Mouse (Mus musculus) embryonic facial prominence, embryonic 14.5 days (tissue): ENCODE data around the gene Rbp1. TPM values are rescaled to one million over a fixed set of nuclear protein-coding genes. Genes with fewer than 3 reads are reported as not detected.

Source experiments
- ATAC-seq: fragments of 200-750 bp; cut with Nextera tagmentation; 2 replicates; pipeline ENCODE4 v1.8.0; 2017; ENCODE audit warnings: low read depth, moderate number of reproducible peaks, moderate TSS enrichment
- DNase-seq: peaks from one replicate; pipeline ENCODE4 v3.0.0-alpha.2; 2015; ENCODE audit warnings: low spot score
- H3K27ac ChIP-seq: fragments of 300-500 bp; sonication (generic); replicated peaks from 2 replicates; pipeline ENCODE4 v1.5.1; 2014; ENCODE audit warnings: low read depth, mild to moderate bottlenecking, low read length, moderate library complexity
- H3K27me3 ChIP-seq: fragments of 300-500 bp; sonication (generic); replicated peaks from 2 replicates; pipeline ENCODE4 v1.6.1; 2014; ENCODE audit warnings: low read length; ENCODE audit not compliant: control insufficient read depth, insufficient read depth
- H3K36me3 ChIP-seq: fragments of 300-500 bp; sonication (generic); 2 replicates; pipeline ENCODE4 v1.6.1; 2014; ENCODE audit warnings: low read length, mixed read lengths; ENCODE audit not compliant: control insufficient read depth, insufficient read depth
- H3K4me1 ChIP-seq: fragments of 300-500 bp; sonication (generic); 2 replicates; pipeline ENCODE4 v1.6.1; 2014; ENCODE audit warnings: antibody characterized with exemption, low read length; ENCODE audit not compliant: control insufficient read depth, insufficient read depth
- H3K4me2 ChIP-seq: fragments of 300-500 bp; sonication (generic); 2 replicates; pipeline ENCODE4 v1.6.1; 2014; ENCODE audit warnings: low read depth, mild to moderate bottlenecking, low read length, moderate library complexity, mixed read lengths
- H3K4me3 ChIP-seq: fragments of 300-500 bp; sonication (generic); 2 replicates; pipeline ENCODE4 v1.5.1; 2014; ENCODE audit warnings: low read depth, mild to moderate bottlenecking, low read length
- H3K9ac ChIP-seq: fragments of 300-500 bp; sonication (generic); 2 replicates; pipeline ENCODE4 v1.6.1; 2014; ENCODE audit warnings: low read depth, mild to moderate bottlenecking, low read length, moderate library complexity, mixed read lengths
- H3K9me3 ChIP-seq: fragments of 300-500 bp; sonication (generic); 2 replicates; pipeline ENCODE4 v1.6.1; 2016; ENCODE audit warnings: low read length; ENCODE audit not compliant: control insufficient read depth
- WGBS: fragments of 180-500 bp; shearing (Covaris S2); extraction: QIAGEN DNeasy Blood & Tissue Kit; methylation state at CpG from one replicate; pipeline ENCODE4 v1.1.7; 2014; 5-methylcytosine and 5-hydroxymethylcytosine counted together
- polyA plus RNA-seq: library from polyadenylated mRNA; unstranded; fragments of >200 nt; fragmentation: Nextera tagmentation; extraction: Ambion mirVana; gene quantifications from 2 replicates; pipeline ENCODE4 v1.2.1, GENCODE M21; 2014

The Rbp1 gene
- polyA plus RNA-seq, 1 experiment from 2014 or later, result 60.5 TPM

DNA sequence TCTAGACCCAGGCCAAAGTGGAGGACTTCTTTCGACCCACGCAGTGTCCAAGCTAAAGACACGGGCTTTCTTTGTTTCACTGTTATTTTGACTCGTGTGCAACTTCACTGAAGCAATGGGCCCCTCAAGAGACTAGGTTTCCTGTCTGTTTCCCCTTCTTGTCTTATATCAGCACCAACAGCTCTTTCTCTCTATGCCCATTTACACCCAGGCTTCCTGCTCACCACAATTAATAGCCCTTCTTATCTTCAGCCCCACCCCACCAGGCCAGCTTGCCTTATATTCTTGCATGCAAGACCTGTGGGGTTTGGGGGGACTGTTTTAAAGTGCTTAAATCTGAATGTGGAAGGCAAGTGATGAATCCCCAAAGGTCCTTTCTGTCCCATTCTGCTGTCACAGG lies 66.8 kb downstream of the Rbp1 start:
- H3K9ac ChIP-seq, result no peak overlapping the region
- no peaks in the 10 kb centered on the region for H3K4me1 ChIP-seq
- H3K36me3 ChIP-seq, result no peaks in the 10 kb centered on the region
- H3K4me2 ChIP-seq, result no peak overlapping the region
- H3K27ac ChIP-seq, result no peak overlapping the region
- DNase-seq, result no peak
- WGBS, result 54% methylated on average over 4 of the region's 4 CpGs
- H3K27me3 ChIP-seq, result no peaks in the 10 kb centered on the region
- no peak for ATAC-seq
- H3K9me3 ChIP-seq, result no peaks in the 10 kb centered on the region
- no peak overlapping the region for H3K4me3 ChIP-seq

DNA sequence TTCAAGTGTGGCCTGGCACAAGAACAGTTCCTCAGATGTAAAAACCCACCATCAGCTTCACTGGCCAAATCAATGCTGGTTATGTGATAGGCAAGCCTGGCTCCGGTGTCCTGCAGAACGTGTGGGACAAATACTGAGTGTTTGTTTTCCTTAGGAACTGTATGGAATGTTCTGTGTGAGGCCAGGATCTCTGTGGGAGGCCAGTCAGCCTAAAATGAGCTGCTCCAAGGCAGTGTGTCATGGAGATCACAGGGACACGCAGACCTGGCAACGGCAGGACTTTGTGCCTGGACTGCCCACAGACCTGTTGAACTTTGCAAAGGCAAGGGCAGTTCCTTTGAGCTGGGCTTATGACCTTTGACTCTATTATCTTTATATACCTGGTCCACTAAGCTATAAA lies 67.4 kb downstream of the Rbp1 start:
- H3K4me2 ChIP-seq, result no peak overlapping the region
- H3K36me3 ChIP-seq, result no peaks in the 10 kb centered on the region
- no peak overlapping the region for H3K4me3 ChIP-seq
- H3K27ac ChIP-seq, result no peak overlapping the region
- DNase-seq, result no peak
- no peak overlapping the region for H3K9ac ChIP-seq
- no peaks in the 10 kb centered on the region for H3K4me1 ChIP-seq
- H3K9me3 ChIP-seq, result no peaks in the 10 kb centered on the region
- H3K27me3 ChIP-seq, result no peaks in the 10 kb centered on the region
- WGBS, result 38% methylated on average over 4 of the region's 4 CpGs
- no peak for ATAC-seq

DNA sequence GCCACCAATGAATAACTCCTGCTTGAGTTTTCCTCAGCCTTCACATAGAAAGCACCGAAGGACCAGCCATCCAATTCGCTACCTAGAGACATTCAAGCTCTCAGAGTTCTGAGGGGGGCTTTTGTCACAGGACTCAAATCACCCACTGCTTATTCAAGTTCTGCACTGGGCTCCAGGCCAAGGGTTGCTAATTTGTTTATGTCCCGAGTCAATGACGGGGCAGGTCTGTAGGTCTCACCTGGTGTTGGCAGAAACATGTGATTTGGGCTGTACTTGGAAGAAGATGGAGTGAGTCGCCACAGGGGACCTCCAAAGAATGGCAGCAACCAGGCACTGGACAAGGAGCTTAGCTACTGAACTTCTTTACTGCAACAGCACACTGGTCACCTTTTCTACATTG lies 68.3 kb downstream of the Rbp1 start:
- no peak overlapping the region for H3K4me2 ChIP-seq
- no peak overlapping the region for H3K4me3 ChIP-seq
- H3K4me1 ChIP-seq, result no peaks in the 10 kb centered on the region
- H3K27me3 ChIP-seq, result no peaks in the 10 kb centered on the region
- no peak overlapping the region for H3K9ac ChIP-seq
- no peaks in the 10 kb centered on the region for H3K36me3 ChIP-seq
- H3K27ac ChIP-seq, result no peak overlapping the region
- ATAC-seq, result no peak
- no peak for DNase-seq
- H3K9me3 ChIP-seq, result no peaks in the 10 kb centered on the region
- WGBS, result 78% methylated on average over 5 of the region's 5 CpGs

DNA sequence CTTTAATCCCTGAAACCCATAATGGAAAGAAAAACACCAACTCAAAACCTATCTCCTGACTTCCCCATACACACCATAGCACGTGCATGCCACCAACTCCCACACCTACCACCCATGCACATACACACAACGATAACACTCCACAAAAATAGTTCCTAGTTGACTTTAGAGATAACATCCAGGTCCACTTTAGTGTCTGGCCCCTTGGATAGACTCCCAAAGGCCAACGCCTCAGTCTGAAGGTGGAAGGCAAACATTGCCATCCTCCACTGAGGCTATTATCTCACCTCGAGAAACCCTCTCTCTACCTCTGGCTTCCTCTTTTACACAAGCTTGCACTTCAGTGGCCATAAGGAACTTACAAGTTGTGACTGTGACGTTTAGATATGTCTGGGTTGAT lies 69.5 kb downstream of the Rbp1 start:
- ATAC-seq (no peak), DNase-seq (no peak)
- Histone ChIP-seq H3K4me1 (no peaks in the 10 kb centered on the region; the same call in 1 of the 2 replicates), H3K27ac (no peak overlapping the region), H3K9ac (no peak overlapping the region), H3K4me2 (no peak overlapping the region), H3K27me3 (no peaks in the 10 kb centered on the region), H3K36me3 (no peaks in the 10 kb centered on the region), H3K9me3 (no peaks in the 10 kb centered on the region), H3K4me3 (no peak overlapping the region)
- WGBS, result 77% methylated on average over 5 of the region's 5 CpGs

DNA sequence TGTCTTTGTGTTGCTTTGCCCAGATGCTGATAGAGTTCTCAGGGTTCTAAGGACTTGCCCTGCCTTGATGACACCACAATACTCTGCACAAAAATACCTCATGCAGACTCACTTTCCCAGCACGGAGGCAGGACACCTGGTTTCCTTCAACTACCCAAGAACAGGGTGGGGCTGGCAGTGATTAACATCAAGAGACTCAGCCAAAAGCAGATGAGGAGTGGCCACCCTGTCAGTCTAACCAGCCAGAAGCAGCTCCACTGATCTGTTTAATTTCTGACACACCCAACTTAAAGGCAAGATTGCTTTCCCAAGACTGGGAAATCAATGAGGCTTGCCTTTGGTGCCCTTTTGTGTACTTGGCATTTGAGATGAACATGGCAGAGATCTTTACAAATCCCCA lies 70.1 kb downstream of the Rbp1 start:
- ATAC-seq, result no peak
- peaks cover 2% of the 10 kb centered on the region; the same call in 1 of the 2 replicates for H3K4me1 ChIP-seq
- 36% methylated on average over 1 of the region's 1 CpGs for WGBS
- H3K9ac ChIP-seq, result no peak overlapping the region
- no peak overlapping the region for H3K4me2 ChIP-seq
- H3K27me3 ChIP-seq, result no peaks in the 10 kb centered on the region
- H3K4me3 ChIP-seq, result no peak overlapping the region
- no peaks in the 10 kb centered on the region for H3K36me3 ChIP-seq
- no peak overlapping the region for H3K27ac ChIP-seq
- DNase-seq, result peak; percentile 19
- H3K9me3 ChIP-seq, result no peaks in the 10 kb centered on the region

Other genes starting within 250 kb of the Rbp1 start
- gene Nmnat3, start 135.5 kb upstream of the Rbp1 start, polyA plus RNA-seq, result 4.8 and 5.2 TPM in 2 replicates
- 2.4 and 3.7 TPM in 2 replicates for gene Rbp2, start 63.2 kb downstream of the Rbp1 start, polyA plus RNA-seq
- 201 and 226 TPM in 2 replicates for gene Copb2, start 140.8 kb downstream of the Rbp1 start, polyA plus RNA-seq
- gene Mrps22, start 178.7 kb downstream of the Rbp1 start, polyA plus RNA-seq, result 45.5 and 47.0 TPM in 2 replicates